9 mouse cellular contexts compared by ENCODE assay signal in genomic region chr7:16990006-16990744, GRCm38 (mm10). TPM values are rescaled to one million over a fixed set of nuclear protein-coding genes. Genes with fewer than 3 reads are reported as not detected.
DNase-seq lines count a peak whose midpoint lies in the region; TF ChIP-seq lines count a peak whose summit lies in the region.
"Had no signal": no experiment of that assay in that cellular context is flagged by ENCODE, and none has a peak within 500 bp of the region (broad histone marks: within the 10 kb centered on the region; RNA-seq: fewer than 3 reads in every experiment).

No protein-coding gene starts in this region.

- TF ChIP-seq POLR2A in heart, adult 2 months (IDR thresholded peaks at IDR 0.05; ENCODE audit: insufficient read depth, low read depth, low read length) = no peak

- intact Hi-C loops in heart, adult 2 months (cut with DNase I) = no loop called here

- WGBS in heart, adult 2 months = 26% methylated on average over 15 of the region's 15 CpGs
- WGBS in hindbrain, embryonic 10.5 days = 34% methylated on average over 15 of the region's 15 CpGs

- H3K27me3 ChIP-seq in heart, adult 2 months (ENCODE audit: control insufficient read depth, insufficient read depth, low read length) = no peaks in the 10 kb centered on the region
- peaks cover 3% of the 10 kb centered on the region; the same call in 1 of the 2 replicates for H3K27me3 ChIP-seq in hindbrain, embryonic 10.5 days (ENCODE audit: insufficient read depth, poor library complexity, severe bottlenecking)

- no peak for TF ChIP-seq CTCF in heart, adult 2 months (IDR thresholded peaks at IDR 0.05)

- H3K4me1 ChIP-seq in heart, adult 2 months (ENCODE audit: control insufficient read depth, insufficient read depth, low read length) = peaks cover 8% of the 10 kb centered on the region
- peaks cover 57% of the 10 kb centered on the region for H3K4me1 ChIP-seq in hindbrain, embryonic 10.5 days (replicated peaks)

- DNase-seq in heart, adult 2 months = no peak
- DNase-seq in heart, postnatal 4 days = no peak
- peak; percentile 68 for DNase-seq in R1 (ENCODE audit: low read depth, low spot score)
- no peak for DNase-seq in hindbrain, embryonic 10.5 days (ENCODE audit: low spot score)
- DNase-seq in lung, postnatal 36 days = peak; percentile 39
- DNase-seq in left cerebral cortex, adult 11 months (ENCODE audit: low spot score) = no peak
- DNase-seq in layer of hippocampus, adult 9-11 months = no peak
- DNase-seq in cerebellum, postnatal 14 days = no peak

- no peaks in the 10 kb centered on the region for H3K79me2 ChIP-seq in heart, adult 2 months (replicated peaks; ENCODE audit: control insufficient read depth, insufficient read depth, low read length)

- no peak for TF ChIP-seq EP300 in heart, adult 2 months (IDR thresholded peaks at IDR 0.05; ENCODE audit: insufficient read depth, low read depth, low read length)

- peak overlapping the region; percentile 16 for H3K27ac ChIP-seq in heart, adult 2 months
- H3K27ac ChIP-seq in hindbrain, embryonic 10.5 days = peak overlapping the region; percentile 87

- peaks cover 8% of the 10 kb centered on the region for H3K9me3 ChIP-seq in hindbrain, embryonic 10.5 days
- H3K9me3 ChIP-seq: G1E had no signal

- no peaks in the 10 kb centered on the region for H3K36me3 ChIP-seq in heart, adult 2 months (ENCODE audit: control insufficient read depth, insufficient read depth, low read length)
- peaks cover 8% of the 10 kb centered on the region; the same call in 1 of the 2 replicates for H3K36me3 ChIP-seq in hindbrain, embryonic 10.5 days

- H3K4me3 ChIP-seq in heart, adult 2 months = no peak overlapping the region
- H3K4me3 ChIP-seq in hindbrain, embryonic 10.5 days = no peak overlapping the region

- H3K9ac ChIP-seq in heart, adult 2 months (ENCODE audit: low read depth, low read length) = no peak overlapping the region

RNA-seq across cellular contexts. Expression of gene Ccdc8, which starts 2.3 kb away (rescaled TPM):
- 1 to 10 TPM; 4.0 to 4.4 TPM for total RNA-seq in heart, adult 2 months (2021)
- 2.7 and 4.2 TPM in 2 replicates for polyA plus RNA-seq in heart, adult 2 months (2012; rRNA removed)
- 10 to 100 TPM; 22.0 to 24.5 TPM for total RNA-seq in heart, postnatal 4 days (2021)
- polyA plus RNA-seq in hindbrain, embryonic 10.5 days (2016; fragmentation: Nextera tagmentation; extraction: Ambion mirVana) = 7.3 and 13.5 TPM in 2 replicates

RNA-seq across cellular contexts. Expression of gene Gm42372, which starts 7.3 kb away (rescaled TPM):
- not detected for total RNA-seq in heart, adult 2 months (2021)
- 0.03 TPM in 1 of 2 replicates, not detected in the other for polyA plus RNA-seq in heart, adult 2 months (2012; rRNA removed)
- total RNA-seq in heart, postnatal 4 days (2021) = under 1 TPM in 1 of 2 experiments, not detected in 1; 0.05 TPM
- 0.91 and 0.93 TPM in 2 replicates for polyA plus RNA-seq in hindbrain, embryonic 10.5 days (2016; fragmentation: Nextera tagmentation; extraction: Ambion mirVana)
- polyA plus RNA-seq: G1E had no signal

RNA-seq across cellular contexts. Expression of gene Pnmal1, which starts 30.7 kb away (rescaled TPM):
- under 1 TPM in 1 of 2 experiments, not detected in 1; 0.11 TPM for total RNA-seq in heart, adult 2 months (2021)
- 0.06 TPM in 2 replicates for polyA plus RNA-seq in heart, adult 2 months (2012; rRNA removed)
- total RNA-seq in heart, postnatal 4 days (2021) = not detected
- polyA plus RNA-seq in hindbrain, embryonic 10.5 days (2016; fragmentation: Nextera tagmentation; extraction: Ambion mirVana) = 5.8 and 12.7 TPM in 2 replicates

RNA-seq across cellular contexts. Expression of gene Ppp5c, which starts 37.5 kb away (rescaled TPM):
- 100 to 1,000 TPM in 1 of 2 experiments, 10 to 100 TPM in 1; 89.0 to 104 TPM for total RNA-seq in heart, adult 2 months (2021)
- polyA plus RNA-seq in heart, adult 2 months (2012; rRNA removed) = 157 and 163 TPM in 2 replicates
- total RNA-seq in heart, postnatal 4 days (2021) = 100 to 1,000 TPM; 109 TPM
- 126 and 136 TPM in 2 replicates for polyA plus RNA-seq in hindbrain, embryonic 10.5 days (2016; fragmentation: Nextera tagmentation; extraction: Ambion mirVana)

RNA-seq across cellular contexts. Expression of gene Pnmal2, which starts 45.7 kb away (rescaled TPM):
- total RNA-seq in heart, adult 2 months (2021) = 1 to 10 TPM; 3.8 to 4.1 TPM
- polyA plus RNA-seq in heart, adult 2 months (2012; rRNA removed) = 3.5 and 4.4 TPM in 2 replicates
- 1 to 10 TPM; 6.3 to 7.3 TPM for total RNA-seq in heart, postnatal 4 days (2021)
- 4.0 and 12.2 TPM in 2 replicates for polyA plus RNA-seq in hindbrain, embryonic 10.5 days (2016; fragmentation: Nextera tagmentation; extraction: Ambion mirVana)
- polyA plus RNA-seq: G1E had no signal

Comparison
In these comparisons a context has a peak if more than half of its experiments do, and no peak if none do; other contexts are left out.
1. RNA of gene Ccdc8, which starts 2.3 kb away (total RNA-seq): 22.0 to 24.5 TPM in heart, postnatal 4 days; 4.0 to 4.4 TPM in heart, adult 2 months; every median in the first group is over 4 times any median in the second.
2. DNase-seq: peak in R1 (single experiment) and lung, postnatal 36 days (single experiment); none in heart, adult 2 months (0 of 2), heart, postnatal 4 days (single experiment), hindbrain, embryonic 10.5 days (single experiment), left cerebral cortex, adult 11 months (single experiment), layer of hippocampus, adult 9-11 months (single experiment) and cerebellum, postnatal 14 days (0 of 2).